Mouse (Mus musculus): ENCODE measurements at regions not wholly inside any gene's neighbourhood (a gene's known extent, or its start where the extent isn't known, plus 50 kb on each side); places are given as distances from the start of the nearest gene placed in this dataset.

GRCm38 (mm10) chr13:97310855-97311189 lies 69.9 kb downstream of the Enc1 start:
- H3K9me3 ChIP-seq (ENCODE audit: control insufficient read depth, low read length) = no peaks in the 10 kb centered on the region
- no peak overlapping the region for H3K9ac ChIP-seq (ENCODE audit: low read length)
- WGBS = 44% methylated on average over 3 of the region's 3 CpGs
- no peaks in the 10 kb centered on the region for H3K27me3 ChIP-seq (ENCODE audit: control insufficient read depth, insufficient read depth, low read depth, low read length)
- peaks cover 17% of the 10 kb centered on the region for H3K4me1 ChIP-seq (replicated peaks; ENCODE audit: control insufficient read depth, insufficient read depth, low read length)
- H3K4me3 ChIP-seq (ENCODE audit: low read length) = no peak overlapping the region
- ATAC-seq (ENCODE audit: low read depth) = peak; percentile 30; the same call in 1 of the 2 replicates
- peak overlapping the region; percentile 66 for H3K27ac ChIP-seq (ENCODE audit: low read length)
- H3K4me2 ChIP-seq (ENCODE audit: low read depth, low read length) = no peak overlapping the region
- H3K36me3 ChIP-seq (ENCODE audit: control insufficient read depth, insufficient read depth, low read length) = no peaks in the 10 kb centered on the region

- WGBS = 40% methylated on average over 8 of the region's 8 CpGs
Measured at GRCm38 (mm10) chr13:97310186-97310854, 69.4 kb downstream of the Enc1 start.

GRCm38 (mm10) chr13:97309411-97309810 lies 68.5 kb downstream of the Enc1 start:
- Histone ChIP-seq H3K4me1 (replicated peaks; ENCODE audit: control insufficient read depth, insufficient read depth, low read length) (peaks cover 17% of the 10 kb centered on the region), H3K4me2 (ENCODE audit: low read depth, low read length) (no peak overlapping the region), H3K27me3 (ENCODE audit: control insufficient read depth, insufficient read depth, low read depth, low read length) (no peaks in the 10 kb centered on the region), H3K27ac (ENCODE audit: low read length) (no peak overlapping the region), H3K36me3 (ENCODE audit: control insufficient read depth, insufficient read depth, low read length) (no peaks in the 10 kb centered on the region), H3K9ac (ENCODE audit: low read length) (no peak overlapping the region), H3K4me3 (ENCODE audit: low read length) (no peak overlapping the region), H3K9me3 (ENCODE audit: control insufficient read depth, low read length) (no peaks in the 10 kb centered on the region)
- ATAC-seq (ENCODE audit: low read depth) = no peak
- WGBS = 63% methylated on average over 3 of the region's 3 CpGs

More at GRCm38 (mm10) chr13:97310186-97310854, 69.4 kb downstream of the Enc1 start:
- no peaks in the 10 kb centered on the region for H3K27me3 ChIP-seq (ENCODE audit: control insufficient read depth, insufficient read depth, low read depth, low read length)
- no peak overlapping the region for H3K9ac ChIP-seq (ENCODE audit: low read length)
- no peaks in the 10 kb centered on the region for H3K9me3 ChIP-seq (ENCODE audit: control insufficient read depth, low read length)
- H3K36me3 ChIP-seq (ENCODE audit: control insufficient read depth, insufficient read depth, low read length) = no peaks in the 10 kb centered on the region
- peak overlapping the region; percentile 77 for H3K27ac ChIP-seq (ENCODE audit: low read length)
- no peak overlapping the region for H3K4me3 ChIP-seq (ENCODE audit: low read length)
- peak; percentile 85 for ATAC-seq (ENCODE audit: low read depth)
- peaks cover 17% of the 10 kb centered on the region for H3K4me1 ChIP-seq (replicated peaks; ENCODE audit: control insufficient read depth, insufficient read depth, low read length)
- H3K4me2 ChIP-seq (ENCODE audit: low read depth, low read length) = no peak overlapping the region

- no peak overlapping the region for H3K4me3 ChIP-seq (ENCODE audit: low read length)
- H3K36me3 ChIP-seq (ENCODE audit: control insufficient read depth, insufficient read depth, low read length) = no peaks in the 10 kb centered on the region
- H3K4me1 ChIP-seq (replicated peaks; ENCODE audit: control insufficient read depth, insufficient read depth, low read length) = peaks cover 17% of the 10 kb centered on the region
- ATAC-seq (ENCODE audit: low read depth) = no peak
- no peak overlapping the region for H3K27ac ChIP-seq (ENCODE audit: low read length)
- no peak overlapping the region for H3K9ac ChIP-seq (ENCODE audit: low read length)
- no peaks in the 10 kb centered on the region for H3K27me3 ChIP-seq (ENCODE audit: control insufficient read depth, insufficient read depth, low read depth, low read length)
- H3K9me3 ChIP-seq (ENCODE audit: control insufficient read depth, low read length) = no peaks in the 10 kb centered on the region
- WGBS = 87% methylated on average over 2 of the region's 2 CpGs
- no peak overlapping the region for H3K4me2 ChIP-seq (ENCODE audit: low read depth, low read length)
Measured at GRCm38 (mm10) chr13:97308431-97308830, 67.5 kb downstream of the Enc1 start.
